ENCODE assay signal across 25 mouse cellular contexts in the genomic region with DNA sequence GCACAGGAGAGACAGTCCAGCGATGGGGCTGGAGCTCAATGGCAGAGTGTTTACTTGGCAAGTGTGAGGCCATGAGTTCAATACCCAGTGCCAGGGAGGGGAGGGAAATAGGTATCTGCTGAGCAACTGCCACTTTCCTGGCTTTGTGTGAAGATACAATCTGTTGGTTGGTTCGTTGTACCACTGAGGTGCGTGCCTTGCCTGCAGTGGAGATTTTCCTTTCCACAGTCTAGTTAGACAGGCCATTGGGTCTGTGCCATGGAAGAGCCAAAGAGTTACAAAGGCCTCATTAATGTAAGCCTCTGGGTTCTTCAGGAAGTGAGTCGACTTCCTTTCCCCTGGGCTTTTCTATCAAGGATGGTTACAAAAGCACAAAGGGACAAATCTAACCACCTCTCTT.
A peak's percentile ranks its signal among the peaks of the same experiment; 100 is the strongest.
DNase-seq lines count a peak whose midpoint lies in the region; ATAC-seq and TF ChIP-seq lines count a peak whose summit lies in the region.
"Had no signal": no experiment of that assay in that cellular context is flagged by ENCODE, and none has a peak within 500 bp of the region (broad histone marks: within the 10 kb centered on the region; RNA-seq: fewer than 3 reads in every experiment).

No protein-coding gene starts in this region.

- no peak for DNase-seq in heart, postnatal 10 days
- peak; percentile 68 for DNase-seq in liver, adult 2 months (ENCODE audit: extremely low read depth, low read depth, low spot score)
- peak; percentile 47 for DNase-seq in 3T3-L1 (ENCODE audit: low read depth, low spot score)
- no peak for DNase-seq in yolk sac, embryonic 10.5 days (ENCODE audit: low spot score)
- DNase-seq in frontal cortex, adult 2 months (ENCODE audit: extremely low spot score in 1 of 2, low spot score in 1 of 2): no peak
- DNase-seq: adrenal gland, postnatal 14 days; cerebellum, adult 2 months; gastrocnemius, postnatal 14 days; heart, adult 2 months; heart, postnatal 36 days; kidney, adult 8-10 months; right cerebral cortex, postnatal 25 days; spleen, adult 18-20 months had no signal

- intact Hi-C loops in heart, postnatal 10 days (cut with DNase I): no loop called here

- peaks cover 27% of the 10 kb centered on the region for H3K4me1 ChIP-seq in heart, embryonic 13.5 days
- peaks cover 8% of the 10 kb centered on the region; the same call in 1 of the 2 replicates for H3K4me1 ChIP-seq in liver, adult 2 months (ENCODE audit: control insufficient read depth, insufficient read depth, low read length)
- peaks cover 31% of the 10 kb centered on the region for H3K4me1 ChIP-seq in liver, embryonic 12.5 days
- H3K4me1 ChIP-seq: embryonic facial prominence, embryonic 15.5 days; limb, embryonic 13.5 days; neural tube, embryonic 12.5 days had no signal

- peaks cover 3% of the 10 kb centered on the region; the same call in 1 of the 2 replicates for H3K79me2 ChIP-seq in liver, adult 2 months (ENCODE audit: control insufficient read depth, insufficient read depth, low read length)

- no peak overlapping the region for H3K4me3 ChIP-seq in heart, embryonic 13.5 days
- H3K4me3 ChIP-seq in liver, adult 2 months (ENCODE audit: insufficient read depth, low read depth, low read length): no peak overlapping the region
- no peak overlapping the region for H3K4me3 ChIP-seq in liver, embryonic 12.5 days
- H3K4me3 ChIP-seq: embryonic facial prominence, embryonic 15.5 days; heart, adult 2 months; limb, embryonic 13.5 days; lung, embryonic 15.5 days; midbrain, embryonic 12.5 days; neural tube, embryonic 12.5 days had no signal

- peak overlapping the region; percentile 12; the same call in 1 of the 2 replicates for H3K27ac ChIP-seq in heart, embryonic 13.5 days (replicated peaks)
- H3K27ac ChIP-seq in liver, adult 2 months (replicated peaks; ENCODE audit: insufficient read depth, low read depth, low read length): no peak overlapping the region
- H3K27ac ChIP-seq in liver, embryonic 12.5 days: no peak overlapping the region
- H3K27ac ChIP-seq: embryonic facial prominence, embryonic 15.5 days; heart, adult 2 months; hindbrain, embryonic 14.5 days; limb, embryonic 13.5 days; liver, embryonic 14.5 days; lung, embryonic 15.5 days; midbrain, embryonic 12.5 days; neural tube, embryonic 12.5 days had no signal

- H3K9ac ChIP-seq in heart, embryonic 13.5 days: no peak overlapping the region
- H3K9ac ChIP-seq in liver, adult 2 months (ENCODE audit: low read depth, low read length): no peak overlapping the region
- no peak overlapping the region for H3K9ac ChIP-seq in liver, embryonic 12.5 days
- H3K9ac ChIP-seq: embryonic facial prominence, embryonic 15.5 days; hindbrain, embryonic 14.5 days; limb, embryonic 13.5 days; liver, embryonic 14.5 days; lung, embryonic 15.5 days; midbrain, embryonic 12.5 days; neural tube, embryonic 12.5 days had no signal

- TF ChIP-seq CTCF in liver, adult 2 months (IDR thresholded peaks at IDR 0.05; ENCODE audit: low read depth, low read length): no peak

- no peaks in the 10 kb centered on the region for H3K9me3 ChIP-seq in heart, embryonic 13.5 days
- H3K9me3 ChIP-seq in liver, embryonic 12.5 days (replicated peaks): no peaks in the 10 kb centered on the region
- H3K9me3 ChIP-seq: embryonic facial prominence, embryonic 15.5 days; limb, embryonic 13.5 days; lung, embryonic 15.5 days; midbrain, embryonic 12.5 days; neural tube, embryonic 12.5 days had no signal

- no peaks in the 10 kb centered on the region for H3K27me3 ChIP-seq in heart, embryonic 13.5 days (replicated peaks)
- no peaks in the 10 kb centered on the region for H3K27me3 ChIP-seq in liver, adult 2 months (ENCODE audit: control insufficient read depth, insufficient read depth, low read length)
- no peaks in the 10 kb centered on the region for H3K27me3 ChIP-seq in liver, embryonic 12.5 days (replicated peaks)
- H3K27me3 ChIP-seq: embryonic facial prominence, embryonic 15.5 days; limb, embryonic 13.5 days; lung, embryonic 15.5 days; midbrain, embryonic 12.5 days; neural tube, embryonic 12.5 days had no signal

- 75% methylated on average over 4 of the region's 4 CpGs for WGBS in heart, embryonic 13.5 days
- 49% methylated on average over 4 of the region's 4 CpGs for WGBS in liver, adult 2 months
- 72% methylated on average over 4 of the region's 4 CpGs for WGBS in liver, embryonic 12.5 days (ENCODE audit: insufficient replicate concordance)

- no peak for TF ChIP-seq POLR2A in liver, adult 2 months (IDR thresholded peaks at IDR 0.05; ENCODE audit: extremely low read depth, insufficient read depth, low read length)

- no peak overlapping the region for H3K4me2 ChIP-seq in heart, embryonic 13.5 days
- no peak overlapping the region for H3K4me2 ChIP-seq in liver, embryonic 12.5 days
- H3K4me2 ChIP-seq: embryonic facial prominence, embryonic 15.5 days; hindbrain, embryonic 14.5 days; limb, embryonic 13.5 days; lung, embryonic 15.5 days; midbrain, embryonic 12.5 days; neural tube, embryonic 12.5 days had no signal

- peaks cover 84% of the 10 kb centered on the region for H3K36me3 ChIP-seq in heart, embryonic 13.5 days
- H3K36me3 ChIP-seq in liver, adult 2 months (ENCODE audit: control insufficient read depth, insufficient read depth, low read length): peaks cover 47% of the 10 kb centered on the region
- peaks cover 81% of the 10 kb centered on the region for H3K36me3 ChIP-seq in liver, embryonic 12.5 days

- no peak for ATAC-seq in heart, embryonic 13.5 days (ENCODE audit: extremely low read depth, insufficient number of reproducible peaks, low FRiP score, low TSS enrichment)
- ATAC-seq in liver, embryonic 12.5 days: no peak
- 0 out of 2 replicates have a peak, but pooled peaks have one; percentile 32 for ATAC-seq in common myeloid progenitor, adult 5-6 weeks (replicated peaks; ENCODE audit: low read depth, poor library complexity, severe bottlenecking)
- ATAC-seq: activated CD4-positive, CD25-positive, alpha-beta regulatory T cell, adult 4 months; forebrain, embryonic 14.5 days had no signal

Comparison
In these comparisons a context has a peak if more than half of its experiments do, and no peak if none do; other contexts are left out.
1. DNase-seq: peak in liver, adult 2 months (single experiment) and 3T3-L1 (single experiment); none in heart, postnatal 10 days (0 of 2), yolk sac, embryonic 10.5 days (single experiment) and frontal cortex, adult 2 months (0 of 2).